Mouse (Mus musculus): ENCODE results near the gene Olfr715b.
"Not testable (repeated sequence)": the region's sequence is repeated elsewhere in the genome, so short reads cannot be mapped to it uniquely, and the experiment has no call there.

- not testable (repeated sequence) for TF ChIP-seq CTCF (IDR thresholded peaks at IDR 0.05; ENCODE audit: borderline replicate concordance, insufficient read depth, low read depth, low read length); POLR2A (IDR thresholded peaks at IDR 0.05; ENCODE audit: borderline replicate concordance, insufficient read depth, low read length)
Measured at GRCm38 (mm10) chr7:107110269-107110668, at the start of gene Olfr715b.
